Mouse (Mus musculus) kidney, postnatal 0 days (tissue): Measurements from ENCODE around the gene Map9. TPM values are rescaled to one million over a fixed set of nuclear protein-coding genes. Genes with fewer than 3 reads are reported as not detected.

Experiments used
- polyA plus RNA-seq: library from polyadenylated mRNA; unstranded; fragments of >200 nt; fragmentation: Nextera tagmentation; extraction: Ambion mirVana; gene quantifications from 2 replicates; pipeline ENCODE4 v1.2.1, GENCODE M21; 2015

The Map9 gene
- polyA plus RNA-seq, 1 experiment from 2014 or later: 7.4 TPM

Other genes with a start within 250 kb of the Map9 start
- gene Gucy1a1, start 212.3 kb upstream of the Map9 start, polyA plus RNA-seq: 72.4 and 72.5 TPM in 2 replicates
- 0.64 and 0.77 TPM in 2 replicates for gene Npy2r, start 190.0 kb downstream of the Map9 start, polyA plus RNA-seq